Mouse (Mus musculus) frontal cortex, postnatal 14 days (tissue): ENCODE results near the gene Tspan15.

Experiments used
- DNase-seq, 2 experiments: peaks; one replicate each; pipeline ENCODE4 v3.0.0; 2022; ENCODE audit warnings: low spot score in 2 of 2

Gene Tspan15

DNA sequence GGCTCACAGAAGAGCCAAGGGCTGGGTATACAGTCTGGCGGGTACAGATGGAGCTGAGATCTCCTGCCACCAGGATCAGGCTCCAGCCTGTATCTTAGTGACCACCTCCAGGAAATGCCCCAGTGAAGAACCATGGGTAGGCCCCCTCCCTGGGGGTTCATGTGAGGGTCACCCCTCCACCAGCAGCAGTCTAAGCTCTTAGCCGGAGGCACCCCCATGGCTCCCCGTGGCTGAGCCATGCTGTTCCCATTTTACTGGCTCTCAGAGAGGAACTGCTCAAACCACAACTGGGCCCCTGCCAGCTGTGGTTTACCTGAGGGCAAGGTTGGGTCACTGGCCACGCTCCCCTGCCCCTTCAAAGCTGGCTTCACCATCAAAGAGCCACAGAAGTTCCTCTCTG is 41.1 kb downstream of the Tspan15 start:
- no peak for DNase-seq

DNA sequence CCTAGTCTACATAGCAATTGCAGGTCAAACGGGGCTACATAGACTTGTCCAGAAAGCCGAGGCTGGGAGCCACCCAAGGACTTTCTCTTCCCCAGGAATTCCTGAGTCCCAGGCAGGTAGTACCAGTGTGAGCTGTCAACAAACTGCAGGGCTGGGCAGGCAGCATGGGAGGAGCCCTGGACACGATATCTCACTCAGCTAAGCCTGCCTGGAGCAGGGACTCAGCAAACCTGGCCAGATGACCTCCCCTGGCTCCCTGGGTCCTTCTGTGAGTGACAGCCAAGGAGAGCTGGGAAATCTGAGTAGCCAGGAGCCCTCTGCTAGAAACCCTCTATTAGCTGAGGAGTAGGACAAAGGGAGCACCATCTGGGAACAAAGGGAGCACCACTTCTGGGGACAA is 41.7 kb downstream of the Tspan15 start:
- DNase-seq: no peak

DNA sequence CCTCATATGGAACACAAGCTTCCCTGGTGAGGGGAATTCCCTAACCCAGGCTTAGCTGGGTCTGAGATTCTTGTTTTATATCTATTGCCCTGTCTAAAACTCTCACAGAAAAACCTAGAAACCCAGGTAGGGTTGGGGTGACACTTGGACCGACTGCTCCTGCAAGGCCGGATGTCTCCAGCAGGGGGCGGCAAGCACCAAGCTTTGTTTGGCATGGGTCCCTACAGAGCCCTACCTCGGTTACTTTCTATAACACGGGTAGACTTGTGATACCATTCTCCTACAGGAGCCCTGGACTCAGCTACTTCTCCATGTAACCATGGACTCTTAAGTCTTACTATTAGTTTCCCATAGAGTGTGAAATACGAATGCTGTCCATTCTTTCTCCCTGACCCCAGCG is 44.2 kb downstream of the Tspan15 start:
- DNase-seq: peak; percentile 52 to 84

DNA sequence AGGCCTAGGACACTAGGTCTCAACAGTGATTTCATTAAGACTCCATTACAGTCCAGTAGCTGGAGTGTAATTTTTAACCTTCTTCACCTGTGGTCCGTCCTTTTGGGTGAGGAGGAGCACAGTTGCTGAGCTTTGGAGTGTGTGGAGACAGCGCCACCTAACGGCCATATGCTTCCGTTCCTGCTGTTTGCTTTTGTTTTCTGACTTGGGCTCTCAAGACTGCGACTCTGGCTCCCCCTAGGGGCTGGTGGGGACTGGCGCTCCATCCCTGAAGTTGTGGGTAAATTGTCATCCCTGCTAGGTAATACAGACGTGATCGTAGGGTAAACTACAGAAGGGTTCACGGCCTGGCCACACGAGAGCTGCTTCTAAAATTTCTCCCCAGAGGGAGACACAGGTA is 48.0 kb downstream of the Tspan15 start:
- DNase-seq: peak; percentile 85 to 96

DNA sequence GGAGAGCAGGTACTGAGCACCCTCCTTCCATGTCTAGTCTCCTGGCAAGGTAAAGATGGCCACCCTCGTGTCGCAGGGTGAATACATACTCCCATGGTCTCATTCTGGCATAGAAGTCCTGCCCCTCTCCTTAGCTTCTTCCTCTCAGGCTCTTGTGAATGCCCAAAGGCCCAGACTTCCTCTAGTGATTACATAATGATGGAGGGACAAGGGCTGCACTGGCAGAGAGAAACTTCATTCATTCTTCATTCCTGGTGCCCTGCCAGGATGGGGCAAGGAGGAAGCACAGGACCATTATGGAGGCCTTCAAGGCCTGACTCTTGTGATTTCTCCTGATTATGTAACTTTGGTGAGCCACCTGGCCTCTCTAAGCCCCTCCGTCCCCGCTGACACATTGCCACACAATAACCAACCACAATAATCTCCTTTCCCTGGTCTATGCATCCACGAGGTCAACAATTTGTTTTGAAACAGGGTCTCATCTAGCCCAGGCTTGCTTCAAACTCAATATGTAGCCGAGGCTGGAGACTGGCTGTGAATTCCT is 48.5 kb downstream of the Tspan15 start:
- DNase-seq: no peak

DNA sequence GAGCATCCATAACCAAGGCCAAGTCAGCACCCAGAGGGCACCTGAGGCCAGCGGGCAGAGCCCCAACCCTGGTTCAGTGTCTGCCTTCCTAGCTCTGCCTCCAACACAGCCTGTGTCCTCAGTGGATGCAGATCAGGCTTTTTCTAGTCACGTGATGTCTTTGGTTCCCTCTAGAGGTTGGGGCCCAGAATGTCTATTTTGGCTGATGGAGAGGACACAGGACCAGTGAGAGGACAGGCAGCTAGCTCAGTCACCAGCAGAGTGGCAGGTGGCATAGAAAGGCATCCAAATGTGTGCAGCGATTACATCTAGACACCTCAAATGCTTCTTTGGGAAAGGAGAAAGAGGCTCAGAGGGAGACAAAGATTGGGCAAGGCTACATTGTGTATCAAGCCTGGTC is 49.4 kb downstream of the Tspan15 start:
- DNase-seq: no peak

DNA sequence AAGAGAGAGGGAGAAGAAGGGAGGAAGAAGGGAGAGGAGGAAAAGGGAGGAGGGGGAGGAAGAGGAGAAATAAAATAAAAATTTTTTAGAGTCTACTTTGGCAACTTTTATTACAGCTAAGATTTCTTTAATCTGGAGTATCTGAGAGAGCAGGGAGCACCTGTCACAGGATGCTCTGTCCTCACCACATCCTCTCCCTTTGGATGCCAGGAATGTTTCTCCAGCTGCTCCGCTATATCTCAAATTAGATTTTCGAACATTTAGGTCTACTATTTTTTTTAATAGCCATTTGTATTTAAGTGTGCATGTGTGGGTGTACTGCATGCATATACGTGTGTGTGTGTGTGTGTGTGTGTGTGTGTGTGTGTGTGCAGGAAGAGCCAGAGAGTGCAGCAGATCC is 51.1 kb downstream of the Tspan15 start:
- DNase-seq: no peak

DNA sequence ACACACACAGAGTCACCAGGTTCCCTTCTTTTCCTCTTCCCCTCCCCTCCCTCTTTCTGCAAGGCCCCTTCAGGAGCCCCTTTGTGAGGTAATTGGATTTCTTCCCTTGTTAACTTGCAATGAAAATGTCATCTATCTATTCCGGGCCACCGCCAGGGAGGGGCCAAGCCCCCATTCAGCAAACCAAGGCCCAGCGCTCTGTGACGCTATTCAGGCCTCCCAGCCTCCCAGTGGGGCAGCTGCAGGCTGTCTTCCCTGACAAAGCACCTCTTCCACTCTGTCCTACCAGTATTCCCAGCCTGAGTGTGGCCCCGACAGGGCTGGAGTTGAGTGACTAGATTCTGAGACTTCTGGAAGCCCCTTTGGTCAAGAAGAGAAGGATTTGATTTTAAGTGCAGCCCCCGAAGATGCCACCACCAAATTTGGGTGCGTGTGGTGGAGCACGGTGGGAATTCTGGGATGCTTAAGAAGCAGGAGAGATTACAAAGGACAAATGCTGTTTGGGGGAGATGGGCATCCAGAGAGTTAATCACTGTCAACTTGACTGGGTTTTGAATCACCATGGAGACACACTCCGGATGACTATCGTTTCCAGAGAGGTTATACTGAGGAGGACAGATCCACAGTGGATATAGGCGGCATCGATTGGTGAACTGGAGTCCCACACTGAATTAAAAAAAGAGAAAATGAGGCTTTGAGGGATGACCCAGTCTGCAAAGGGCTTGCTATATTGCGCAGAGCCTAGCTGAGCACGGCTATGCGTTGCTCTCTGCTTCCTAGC is 56.3 kb downstream of the Tspan15 start:
- DNase-seq: no peak

DNA sequence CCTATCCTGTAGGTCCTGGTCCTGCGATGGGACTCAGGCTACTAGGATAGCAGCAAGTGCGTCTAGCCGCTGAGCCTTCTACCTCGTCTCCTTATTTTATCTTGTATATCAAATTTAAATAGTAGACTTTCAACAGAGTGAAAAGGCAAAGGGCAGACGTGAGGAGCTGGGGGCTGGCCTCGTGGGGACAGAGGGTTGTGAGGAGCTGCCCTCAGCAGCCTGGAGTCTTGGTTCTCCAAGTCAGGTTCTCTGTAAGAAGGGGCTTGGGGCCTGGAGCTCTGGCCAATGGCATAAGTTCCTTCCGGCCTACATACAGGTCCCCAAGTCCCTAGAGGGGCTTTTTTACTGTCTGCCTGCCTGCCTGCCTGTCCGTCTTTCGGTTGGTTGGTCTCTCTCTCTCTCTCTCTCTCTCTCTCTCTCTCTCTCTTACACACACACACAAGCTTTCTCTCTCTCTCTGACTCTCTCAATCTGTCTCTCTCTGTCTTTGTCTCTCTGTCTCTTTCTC is 57.1 kb downstream of the Tspan15 start:
- no peak for DNase-seq

DNA sequence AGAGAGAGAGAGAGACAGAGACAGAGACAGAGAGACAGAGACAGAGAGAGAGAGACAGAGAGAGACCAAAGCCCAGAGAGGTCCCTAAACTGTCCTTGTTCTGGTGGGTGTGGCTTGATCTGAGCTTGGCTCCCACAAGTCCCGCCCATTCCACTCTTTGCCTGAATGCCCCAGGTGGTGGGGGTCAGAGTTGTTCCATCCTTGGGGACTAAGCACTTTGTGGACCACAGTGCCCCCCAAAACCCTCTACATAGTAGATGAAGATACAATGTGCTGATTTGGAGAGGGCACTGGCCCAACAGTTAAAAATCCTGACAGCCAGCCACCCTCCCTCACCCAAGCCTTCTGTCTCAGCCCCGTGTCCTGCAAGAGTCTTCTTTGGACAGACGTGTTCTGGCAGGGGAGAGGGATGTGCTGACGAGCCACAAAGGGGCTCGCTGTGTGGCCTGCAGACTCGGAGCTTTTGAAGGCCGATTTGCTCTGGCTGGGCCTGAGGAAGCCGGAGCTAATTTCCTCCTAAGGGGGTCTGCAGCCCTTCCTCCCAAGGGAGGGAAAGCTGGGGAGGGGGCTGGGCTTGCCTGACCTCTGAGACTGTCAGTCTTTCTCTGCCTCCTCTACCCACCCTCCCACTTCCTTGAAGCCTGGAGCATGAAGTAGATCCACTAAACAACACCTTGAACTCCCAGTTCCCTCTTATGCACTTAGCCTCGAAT is 58.1 kb downstream of the Tspan15 start:
- DNase-seq: no peak

DNA sequence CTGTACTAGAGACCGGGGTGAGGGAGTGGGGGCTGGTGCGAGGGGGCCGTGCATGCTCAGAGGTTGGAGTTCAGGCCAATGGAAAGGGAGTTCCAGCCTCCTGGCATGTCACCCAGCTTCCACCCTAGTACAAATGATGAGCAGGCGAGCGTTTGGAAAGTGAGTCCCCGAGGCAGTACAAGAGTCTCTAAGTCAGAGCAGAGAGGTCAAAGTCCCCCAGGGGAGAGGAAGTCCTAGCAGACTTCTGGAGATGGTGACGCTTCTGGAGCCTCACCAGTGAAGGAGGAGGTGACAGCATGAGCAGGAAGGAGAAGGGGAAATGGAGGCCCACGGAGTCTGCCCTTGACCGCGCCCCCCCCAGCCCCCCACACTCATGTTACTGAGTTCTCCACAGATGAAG is 68.6 kb downstream of the Tspan15 start:
- no peak for DNase-seq

DNA sequence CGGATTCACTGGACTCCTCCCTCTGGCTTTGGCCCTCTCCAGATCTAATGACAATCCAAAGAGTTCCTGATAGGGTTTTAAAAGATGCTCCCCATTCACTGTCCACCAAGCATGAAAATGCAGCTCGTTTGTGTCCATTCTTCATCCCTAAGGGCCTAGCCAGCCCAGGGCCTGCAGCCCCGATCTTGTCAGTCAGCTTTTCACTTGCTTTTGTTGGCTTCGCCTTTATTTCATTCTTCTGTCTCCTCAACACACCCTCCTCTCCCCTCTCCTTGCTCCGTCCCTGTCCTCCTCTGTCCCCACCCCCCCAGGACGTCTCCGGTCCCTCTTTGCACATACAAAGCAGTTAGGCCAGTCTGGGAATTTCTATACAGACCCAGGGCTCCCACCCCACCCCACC is 81.1 kb downstream of the Tspan15 start:
- DNase-seq: no peak

DNA sequence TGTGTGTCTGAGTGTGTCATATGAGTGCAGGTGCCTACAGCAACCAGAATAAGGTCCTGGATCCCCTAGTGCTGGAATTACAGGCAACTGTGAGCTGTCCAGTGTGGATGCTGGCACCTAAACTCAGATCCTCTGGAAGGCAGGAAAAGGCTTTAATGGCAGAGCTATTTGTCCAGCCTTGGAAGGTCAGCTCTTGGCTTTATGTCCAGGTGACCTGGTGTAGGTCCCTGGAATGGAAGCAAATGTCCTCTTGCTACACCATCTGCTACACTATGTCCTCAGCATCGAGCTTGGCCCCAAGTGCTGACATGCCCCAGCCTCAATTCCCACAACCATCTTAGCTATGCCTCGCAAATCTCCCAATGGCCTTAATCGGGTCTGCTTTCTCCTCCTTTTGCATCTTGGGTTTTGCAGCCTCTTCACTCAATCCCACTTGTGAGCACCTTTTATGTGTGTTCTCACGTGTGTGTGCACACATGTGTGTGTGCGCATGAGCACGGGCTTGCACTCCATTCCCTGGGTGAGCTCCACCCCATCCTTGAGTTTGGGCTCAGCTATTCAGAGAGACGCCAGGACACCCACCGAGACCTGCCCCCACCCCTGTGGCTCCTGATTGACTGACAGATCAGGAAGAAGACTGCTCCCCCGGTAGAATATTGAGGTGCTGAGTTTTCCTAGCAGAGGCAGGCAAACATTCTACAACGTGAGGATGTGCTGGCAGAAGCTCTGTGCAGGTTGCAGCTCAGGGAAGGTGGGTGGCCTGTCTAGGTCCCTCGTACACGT is 83.4 kb downstream of the Tspan15 start:
- no peak for DNase-seq

DNA sequence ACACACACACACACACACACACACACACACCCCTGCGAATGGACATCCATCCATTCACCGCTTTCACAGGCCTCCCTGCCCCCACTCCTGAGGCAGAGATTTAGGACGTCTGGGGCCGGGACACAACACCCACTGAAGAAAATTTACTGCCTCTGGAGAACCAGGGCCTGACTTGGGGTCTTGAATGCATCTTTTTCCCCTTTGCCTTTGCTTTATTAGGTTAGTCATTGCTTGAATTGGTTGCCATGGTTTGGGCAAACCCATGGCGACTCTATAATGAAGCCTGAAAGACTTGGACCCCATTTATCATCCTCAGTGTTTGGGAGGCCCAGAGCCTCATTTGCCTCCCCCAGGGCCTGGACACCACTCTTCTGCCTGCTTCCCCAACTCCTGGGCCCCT is 85.1 kb downstream of the Tspan15 start:
- DNase-seq: no peak

DNA sequence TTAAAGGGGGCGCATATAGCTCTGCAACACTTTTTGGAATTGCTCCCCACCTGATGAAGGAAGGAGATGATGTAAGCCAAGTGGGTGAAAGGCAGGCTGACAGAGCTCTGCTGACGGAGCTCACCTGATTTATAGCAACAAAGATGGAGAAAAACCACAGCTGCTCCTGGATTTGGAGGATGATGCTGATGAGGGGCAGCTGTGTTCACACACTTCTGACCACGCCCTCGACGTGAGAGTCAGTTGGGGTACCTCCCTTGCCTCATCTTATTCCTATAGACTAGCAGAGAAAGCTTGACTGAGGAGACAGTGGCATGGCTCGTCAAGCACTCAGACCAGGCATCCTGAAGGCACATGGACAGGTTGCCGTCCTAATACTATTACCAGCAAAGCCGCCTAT is 87.2 kb downstream of the Tspan15 start, which contains the start of gene Fam241b:
TSS of gene Fam241b (minus strand) at position 101 of the 400 bp plus-strand sequence.
- no peak for DNase-seq

DNA sequence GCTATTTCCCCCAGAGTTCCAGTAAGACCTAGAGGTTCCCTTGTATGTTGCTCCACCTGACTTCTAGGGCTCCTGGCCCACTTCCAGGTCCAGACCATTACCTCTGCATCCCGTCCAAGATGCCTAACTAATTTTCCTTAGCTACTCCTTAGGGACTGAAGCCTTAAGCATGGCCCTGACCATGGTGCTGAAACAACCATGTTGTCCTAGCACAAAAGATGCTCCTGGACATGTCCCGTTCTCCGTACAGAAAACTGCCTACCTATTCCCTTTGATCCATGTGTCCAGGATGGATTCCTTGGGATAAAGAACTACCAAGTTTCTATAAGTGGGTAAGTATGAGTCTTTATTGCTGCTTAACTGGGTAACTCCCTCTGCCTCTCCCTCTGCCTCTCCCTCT is 93.0 kb downstream of the Tspan15 start:
- DNase-seq: no peak

DNA sequence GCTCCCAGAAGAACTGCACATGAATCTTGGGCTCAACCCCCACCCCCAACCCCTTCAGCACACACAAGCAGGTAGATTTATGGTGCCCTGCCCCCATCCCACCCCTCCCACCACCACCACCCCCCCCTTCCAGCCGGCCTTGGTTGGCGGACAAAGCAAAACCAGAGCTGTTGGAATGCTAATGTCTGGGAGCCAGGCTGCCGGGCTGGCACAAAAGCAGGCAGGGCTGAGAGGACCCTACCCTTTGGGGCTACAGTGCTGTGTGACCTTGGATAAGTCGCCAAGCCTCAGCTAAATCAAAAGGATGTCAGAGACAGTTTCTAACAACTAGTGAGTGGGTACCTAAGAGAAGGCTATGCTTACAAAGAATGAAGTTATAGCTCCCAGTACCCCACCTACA is 93.9 kb downstream of the Tspan15 start:
- DNase-seq: no peak

DNA sequence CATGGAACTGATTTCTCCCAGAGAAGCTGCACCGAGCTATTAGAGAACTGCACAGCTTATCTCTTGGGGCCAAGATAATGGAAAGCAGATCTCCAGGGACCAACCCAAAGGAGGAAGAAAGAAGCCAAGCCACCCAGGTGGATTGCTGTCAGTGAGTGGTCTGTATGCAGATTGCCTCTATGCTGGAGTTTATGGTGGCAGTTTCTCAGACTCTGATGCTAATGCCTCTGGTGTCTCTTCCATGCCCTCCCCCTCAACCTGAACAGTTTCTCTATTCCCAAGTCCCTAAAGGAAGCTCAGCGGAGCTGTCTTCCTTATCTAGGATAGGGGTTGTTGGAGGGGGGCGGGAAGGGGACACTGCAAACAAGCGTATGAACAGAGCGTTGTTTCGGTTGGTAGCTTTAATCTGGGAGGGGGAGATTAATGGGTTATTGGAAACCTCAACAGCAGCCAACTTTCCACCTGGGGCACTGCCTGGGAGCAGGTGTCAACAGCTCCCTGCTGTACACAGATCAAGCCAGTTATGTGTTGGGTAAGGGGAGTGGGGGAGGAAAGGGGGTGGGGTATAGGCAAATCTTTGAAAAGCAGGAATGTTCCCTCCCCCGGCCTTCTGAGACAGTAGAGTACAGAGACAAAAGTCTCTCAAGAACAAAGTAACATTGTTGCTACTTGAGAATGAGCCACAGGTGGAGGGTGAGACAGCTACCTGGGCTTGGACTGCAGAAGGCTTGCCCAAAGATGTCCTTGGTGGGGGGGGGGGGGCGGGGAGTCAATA is 95.2 kb downstream of the Tspan15 start:
- DNase-seq: no peak
